Mouse (Mus musculus) splenic B cell, adult 2 months (primary cell): ENCODE data around the gene Fut11.

Experiments
- DNase-seq: peaks from one replicate; pipeline ENCODE4 v3.0.0-alpha.2; 2011; ENCODE audit warnings: low read depth, low spot score
- H3K27me3 ChIP-seq: 2 replicates; pipeline ENCODE4 v1.6.1; 2012; ENCODE audit warnings: mild to moderate bottlenecking, low read length, moderate library complexity, mixed read lengths; ENCODE audit not compliant: control insufficient read depth, poor library complexity, insufficient read depth, severe bottlenecking
- H3K36me3 ChIP-seq: 2 replicates; pipeline ENCODE4 v1.6.1; 2012; ENCODE audit warnings: mild to moderate bottlenecking, low read length, moderate library complexity, mixed read lengths; ENCODE audit not compliant: control insufficient read depth, poor library complexity, insufficient read depth, severe bottlenecking

Gene Fut11

GRCm38 (mm10) chr14:20663601-20664000 is 31.2 kb upstream of the Fut11 start:
- no peak for DNase-seq
- Histone ChIP-seq H3K36me3 (no peaks in the 10 kb centered on the region), H3K27me3 (no peaks in the 10 kb centered on the region)

- H3K27me3 ChIP-seq: no peaks in the 10 kb centered on the region
- DNase-seq: no peak
- H3K36me3 ChIP-seq: no peaks in the 10 kb centered on the region
Measured at GRCm38 (mm10) chr14:20664436-20664835, 30.3 kb upstream of the Fut11 start.

GRCm38 (mm10) chr14:20667469-20667868 is 27.3 kb upstream of the Fut11 start:
- DNase-seq: no peak
- Histone ChIP-seq H3K36me3 (no peaks in the 10 kb centered on the region), H3K27me3 (no peaks in the 10 kb centered on the region)

- DNase-seq: no peak
- no peaks in the 10 kb centered on the region for H3K36me3 ChIP-seq
- H3K27me3 ChIP-seq: no peaks in the 10 kb centered on the region
Measured at GRCm38 (mm10) chr14:20668154-20668810, 26.5 kb upstream of the Fut11 start, which contains the start of gene Synpo2l. Gene Synpo2l (minus strand): TSS chr14:20668354.

- DNase-seq: peak; percentile 67
- H3K36me3 ChIP-seq: no peaks in the 10 kb centered on the region; the same call in 1 of the 2 replicates
- H3K27me3 ChIP-seq: no peaks in the 10 kb centered on the region
Measured at GRCm38 (mm10) chr14:20672990-20673389, 21.8 kb upstream of the Fut11 start.

GRCm38 (mm10) chr14:20673735-20674063 is 21.1 kb upstream of the Fut11 start:
- Histone ChIP-seq H3K27me3 (no peaks in the 10 kb centered on the region), H3K36me3 (no peaks in the 10 kb centered on the region; the same call in 1 of the 2 replicates)
- no peak for DNase-seq

GRCm38 (mm10) chr14:20674064-20674833 is 20.5 kb upstream of the Fut11 start, which contains the start of gene Sec24c:
Gene Sec24c (plus strand): TSS chr14:20674308.
- H3K27me3 ChIP-seq: no peaks in the 10 kb centered on the region

GRCm38 (mm10) chr14:20677906-20678305 is 16.9 kb upstream of the Fut11 start:
- Histone ChIP-seq H3K36me3 (peaks cover 16% of the 10 kb centered on the region), H3K27me3 (no peaks in the 10 kb centered on the region)
- DNase-seq: no peak

More at GRCm38 (mm10) chr14:20674064-20674833, 20.5 kb upstream of the Fut11 start, which contains the start of gene Sec24c:
- DNase-seq: peak; percentile 99
- peaks cover 2% of the 10 kb centered on the region for H3K36me3 ChIP-seq

- Histone ChIP-seq H3K36me3 (peaks cover 29% of the 10 kb centered on the region), H3K27me3 (no peaks in the 10 kb centered on the region)
- no peak for DNase-seq
Measured at GRCm38 (mm10) chr14:20681742-20682141, 13.0 kb upstream of the Fut11 start.

- peak; percentile 72 for DNase-seq
- peaks cover 34% of the 10 kb centered on the region for H3K36me3 ChIP-seq
- H3K27me3 ChIP-seq: no peaks in the 10 kb centered on the region
Measured at GRCm38 (mm10) chr14:20682498-20682897, 12.3 kb upstream of the Fut11 start.

- no peaks in the 10 kb centered on the region for H3K27me3 ChIP-seq
- DNase-seq: no peak
- peaks cover 32% of the 10 kb centered on the region for H3K36me3 ChIP-seq
Measured at GRCm38 (mm10) chr14:20686576-20686975, 8.2 kb upstream of the Fut11 start.

GRCm38 (mm10) chr14:20689009-20689408 is 5.8 kb upstream of the Fut11 start:
- peak; percentile 24 for DNase-seq
- Histone ChIP-seq H3K27me3 (no peaks in the 10 kb centered on the region), H3K36me3 (peaks cover 27% of the 10 kb centered on the region)

GRCm38 (mm10) chr14:20691772-20692171 is 3.0 kb upstream of the Fut11 start:
- H3K36me3 ChIP-seq: peaks cover 21% of the 10 kb centered on the region
- no peaks in the 10 kb centered on the region for H3K27me3 ChIP-seq
- no peak for DNase-seq

- H3K36me3 ChIP-seq: peaks cover 16% of the 10 kb centered on the region
- DNase-seq: no peak
Measured at GRCm38 (mm10) chr14:20693589-20694101, 1.1 kb upstream of the Fut11 start.

GRCm38 (mm10) chr14:20694185-20694883 is 434 bp upstream of the Fut11 start:
- H3K27me3 ChIP-seq: no peaks in the 10 kb centered on the region
- peaks cover 14% of the 10 kb centered on the region for H3K36me3 ChIP-seq
- peak; percentile 21 for DNase-seq

More at GRCm38 (mm10) chr14:20693589-20694101, 1.1 kb upstream of the Fut11 start:
- no peaks in the 10 kb centered on the region for H3K27me3 ChIP-seq
